Mouse (Mus musculus): ENCODE measurements around the gene Gm21312.
"Not testable (repeated sequence)": the region's sequence is repeated elsewhere in the genome, so short reads cannot be mapped to it uniquely, and the experiment has no call there.

Gm21312 gene

DNA sequence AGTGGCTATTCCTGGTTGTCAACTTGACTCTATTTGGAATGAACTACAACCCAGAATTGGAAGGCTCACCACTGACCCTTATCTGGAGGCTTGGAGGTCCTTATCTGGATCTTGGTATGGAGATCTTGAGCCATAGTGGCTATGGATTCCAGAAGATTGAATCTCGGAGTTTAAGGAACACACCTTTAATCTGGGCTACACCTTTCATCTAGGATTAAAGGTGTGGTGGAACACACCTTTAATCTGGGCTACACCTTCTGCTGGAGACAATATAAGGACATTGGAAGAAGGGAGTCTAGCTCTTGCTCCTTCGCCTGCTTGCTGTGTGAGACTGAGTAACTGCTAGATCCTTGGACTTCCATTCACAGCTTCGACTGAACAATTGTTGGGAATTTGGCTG, at the start of gene Gm21312:
Gene Gm21312 (plus strand): TSS at position 301 of the 400 bp plus-strand sequence.
- DNase-seq, result not testable (repeated sequence)

DNA sequence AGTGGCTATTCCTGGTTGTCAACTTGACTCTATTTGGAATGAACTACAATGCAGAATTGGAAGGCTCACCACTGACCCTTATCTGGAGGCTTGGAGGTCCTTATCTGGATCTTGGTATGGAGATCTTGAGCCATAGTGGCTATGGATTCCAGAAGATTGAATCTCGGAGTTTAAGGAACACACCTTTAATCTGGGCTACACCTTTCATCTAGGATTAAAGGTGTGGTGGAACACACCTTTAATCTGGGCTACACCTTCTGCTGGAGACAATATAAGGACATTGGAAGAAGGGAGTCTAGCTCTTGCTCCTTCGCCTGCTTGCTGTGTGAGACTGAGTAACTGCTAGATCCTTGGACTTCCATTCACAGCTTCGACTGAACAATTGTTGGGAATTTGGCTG, 34.1 kb upstream of the Gm21312 start, which contains the start of gene Gm21293:
Gene Gm21293 (plus strand): TSS at position 301 of the 400 bp plus-strand sequence.
- DNase-seq, result not testable (repeated sequence)

DNA sequence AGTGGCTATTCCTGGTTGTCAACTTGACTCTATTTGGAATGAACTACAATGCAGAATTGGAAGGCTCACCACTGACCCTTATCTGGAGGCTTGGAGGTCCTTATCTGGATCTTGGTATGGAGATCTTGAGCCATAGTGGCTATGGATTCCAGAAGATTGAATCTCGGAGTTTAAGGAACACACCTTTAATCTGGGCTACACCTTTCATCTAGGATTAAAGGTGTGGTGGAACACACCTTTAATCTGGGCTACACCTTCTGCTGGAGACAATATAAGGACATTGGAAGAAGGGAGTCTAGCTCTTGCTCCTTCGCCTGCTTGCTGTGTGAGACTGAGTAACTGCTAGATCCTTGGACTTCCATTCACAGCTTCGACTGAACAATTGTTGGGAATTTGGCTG, 25.6 kb upstream of the Gm21312 start, which contains the start of gene Gm6763:
Gene Gm6763 (plus strand): TSS at position 301 of the 400 bp plus-strand sequence.
- not testable (repeated sequence) for DNase-seq

DNA sequence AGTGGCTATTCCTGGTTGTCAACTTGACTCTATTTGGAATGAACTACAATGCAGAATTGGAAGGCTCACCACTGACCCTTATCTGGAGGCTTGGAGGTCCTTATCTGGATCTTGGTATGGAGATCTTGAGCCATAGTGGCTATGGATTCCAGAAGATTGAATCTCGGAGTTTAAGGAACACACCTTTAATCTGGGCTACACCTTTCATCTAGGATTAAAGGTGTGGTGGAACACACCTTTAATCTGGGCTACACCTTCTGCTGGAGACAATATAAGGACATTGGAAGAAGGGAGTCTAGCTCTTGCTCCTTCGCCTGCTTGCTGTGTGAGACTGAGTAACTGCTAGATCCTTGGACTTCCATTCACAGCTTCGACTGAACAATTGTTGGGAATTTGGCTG, 17.1 kb upstream of the Gm21312 start, which contains the start of gene Gm8764:
Gene Gm8764 (plus strand): TSS at position 301 of the 400 bp plus-strand sequence.
- not testable (repeated sequence) for DNase-seq

DNA sequence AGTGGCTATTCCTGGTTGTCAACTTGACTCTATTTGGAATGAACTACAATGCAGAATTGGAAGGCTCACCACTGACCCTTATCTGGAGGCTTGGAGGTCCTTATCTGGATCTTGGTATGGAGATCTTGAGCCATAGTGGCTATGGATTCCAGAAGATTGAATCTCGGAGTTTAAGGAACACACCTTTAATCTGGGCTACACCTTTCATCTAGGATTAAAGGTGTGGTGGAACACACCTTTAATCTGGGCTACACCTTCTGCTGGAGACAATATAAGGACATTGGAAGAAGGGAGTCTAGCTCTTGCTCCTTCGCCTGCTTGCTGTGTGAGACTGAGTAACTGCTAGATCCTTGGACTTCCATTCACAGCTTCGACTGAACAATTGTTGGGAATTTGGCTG, 8.6 kb upstream of the Gm21312 start, which contains the start of gene Gm21304:
Gene Gm21304 (plus strand): TSS at position 301 of the 400 bp plus-strand sequence.
- DNase-seq, result not testable (repeated sequence)

DNA sequence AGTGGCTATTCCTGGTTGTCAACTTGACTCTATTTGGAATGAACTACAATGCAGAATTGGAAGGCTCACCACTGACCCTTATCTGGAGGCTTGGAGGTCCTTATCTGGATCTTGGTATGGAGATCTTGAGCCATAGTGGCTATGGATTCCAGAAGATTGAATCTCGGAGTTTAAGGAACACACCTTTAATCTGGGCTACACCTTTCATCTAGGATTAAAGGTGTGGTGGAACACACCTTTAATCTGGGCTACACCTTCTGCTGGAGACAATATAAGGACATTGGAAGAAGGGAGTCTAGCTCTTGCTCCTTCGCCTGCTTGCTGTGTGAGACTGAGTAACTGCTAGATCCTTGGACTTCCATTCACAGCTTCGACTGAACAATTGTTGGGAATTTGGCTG, 8.4 kb downstream of the Gm21312 start, which contains the start of gene Gm20765:
Gene Gm20765 (plus strand): TSS at position 301 of the 400 bp plus-strand sequence.
- DNase-seq, result not testable (repeated sequence)

DNA sequence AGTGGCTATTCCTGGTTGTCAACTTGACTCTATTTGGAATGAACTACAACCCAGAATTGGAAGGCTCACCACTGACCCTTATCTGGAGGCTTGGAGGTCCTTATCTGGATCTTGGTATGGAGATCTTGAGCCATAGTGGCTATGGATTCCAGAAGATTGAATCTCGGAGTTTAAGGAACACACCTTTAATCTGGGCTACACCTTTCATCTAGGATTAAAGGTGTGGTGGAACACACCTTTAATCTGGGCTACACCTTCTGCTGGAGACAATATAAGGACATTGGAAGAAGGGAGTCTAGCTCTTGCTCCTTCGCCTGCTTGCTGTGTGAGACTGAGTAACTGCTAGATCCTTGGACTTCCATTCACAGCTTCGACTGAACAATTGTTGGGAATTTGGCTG, 16.9 kb downstream of the Gm21312 start, which contains the start of gene Gm4340:
Gene Gm4340 (plus strand): TSS at position 301 of the 400 bp plus-strand sequence.
- not testable (repeated sequence) for DNase-seq

DNA sequence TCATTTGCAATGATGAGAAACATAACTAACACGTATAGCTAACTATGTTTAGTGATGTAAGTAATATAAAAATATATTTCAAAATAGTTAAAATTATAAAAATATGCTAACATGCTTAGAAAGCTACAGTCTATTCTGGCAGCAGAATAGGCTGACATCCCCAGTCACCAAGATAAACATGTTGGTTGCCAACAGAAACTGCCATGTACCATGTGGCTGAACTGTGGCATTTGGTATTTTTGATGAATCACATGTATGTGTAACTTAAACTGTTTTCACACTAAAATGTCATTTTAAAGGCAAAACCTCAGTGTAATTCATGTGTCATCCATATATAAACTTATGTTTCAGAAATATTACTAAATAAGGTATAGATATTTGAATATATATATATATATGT, 32.8 kb downstream of the Gm21312 start:
- no peak for DNase-seq

DNA sequence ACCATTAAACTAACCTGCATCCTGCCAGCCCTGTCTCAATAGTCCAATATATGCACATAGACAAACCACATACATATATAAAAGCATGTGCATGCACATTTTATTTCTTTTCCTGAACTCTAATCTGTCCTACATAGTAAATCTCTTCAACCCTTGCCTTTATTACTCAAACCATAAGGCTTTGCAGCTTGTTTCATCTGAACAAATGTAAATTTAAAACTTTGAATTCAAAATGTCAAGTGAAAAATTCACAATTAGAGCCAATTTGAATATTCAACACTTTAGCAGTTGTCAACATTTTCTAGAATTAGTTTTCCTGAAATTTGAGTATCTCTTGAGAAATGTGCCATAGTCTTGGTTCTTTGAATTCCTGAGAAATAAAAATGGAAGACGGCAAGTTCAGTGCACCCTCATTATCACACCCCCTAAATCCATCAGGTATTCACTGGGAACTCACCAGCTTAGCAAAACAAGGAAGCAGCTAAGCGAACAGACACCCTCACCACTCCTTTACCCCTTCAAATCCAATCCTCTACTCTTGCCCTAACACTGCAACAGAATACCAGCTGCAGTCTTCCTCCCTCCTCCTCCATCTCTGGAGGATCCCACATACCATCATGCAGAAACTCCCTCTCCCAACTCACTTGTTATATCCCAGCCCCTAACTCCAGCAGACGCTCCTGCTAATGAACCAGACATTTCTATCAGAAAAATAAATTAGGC, 33.6 kb downstream of the Gm21312 start:
- no peak for DNase-seq

DNA sequence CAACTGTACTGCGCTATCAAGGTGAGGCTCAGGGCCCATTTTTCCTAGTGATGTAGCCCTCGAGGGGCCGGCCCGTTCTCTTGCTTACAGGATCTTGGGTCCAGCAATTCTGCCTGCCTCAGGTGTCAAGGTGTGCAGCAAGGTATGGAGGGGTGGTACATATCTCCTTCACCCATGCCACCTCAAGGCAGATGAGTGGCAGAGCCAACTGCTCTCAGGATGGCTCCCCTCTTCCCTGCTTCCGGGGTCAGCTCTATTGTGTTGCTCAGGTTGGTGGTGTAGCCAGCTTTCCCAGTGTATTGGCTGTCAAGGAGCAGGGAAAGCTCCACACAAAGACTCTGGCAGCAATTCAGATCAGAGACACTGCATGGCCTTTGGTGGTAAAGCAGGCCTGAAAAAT, 37.7 kb downstream of the Gm21312 start:
- no peak for DNase-seq

DNA sequence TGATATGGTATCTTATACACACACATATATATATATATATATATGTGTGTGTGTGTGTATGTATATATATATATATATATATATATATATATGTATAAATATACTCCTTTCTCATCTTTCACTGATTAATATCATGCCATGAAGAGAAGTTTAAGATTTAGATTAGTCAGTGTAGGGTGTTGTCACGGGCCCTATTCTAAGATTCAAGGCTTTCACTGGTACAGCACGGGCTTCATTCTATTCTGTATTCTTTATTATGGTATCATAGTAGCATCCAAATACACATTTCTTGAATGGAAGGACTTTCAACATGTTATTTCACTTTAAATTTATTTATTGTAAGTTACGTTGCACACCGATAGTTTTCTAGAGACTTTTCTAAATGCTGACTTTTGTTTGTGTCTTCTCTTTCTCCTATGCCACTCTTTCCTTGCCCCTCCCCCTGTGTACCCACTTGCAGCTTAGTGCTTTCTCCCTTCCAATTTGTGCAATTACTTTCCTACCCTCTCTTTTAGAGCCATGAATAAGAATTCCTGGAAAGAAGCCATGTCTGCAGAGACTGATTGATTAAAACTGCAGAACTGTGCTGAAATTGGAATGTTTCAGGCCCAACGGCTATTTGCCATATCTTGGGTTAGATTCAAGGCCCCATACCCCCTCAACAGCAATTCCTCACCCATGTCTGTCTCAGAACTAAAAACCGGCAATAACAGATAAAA, 43.6 kb downstream of the Gm21312 start:
- no peak for DNase-seq

Data from kidney, adult 11 months (tissue).